Mouse (Mus musculus) heart, embryonic 15.5 days (tissue): ENCODE measurements at regions not wholly inside any gene's neighbourhood (a gene's known extent, or its start where the extent isn't known, plus 50 kb on each side); places are given as distances from the start of the nearest gene placed in this dataset.

Source experiments
- ATAC-seq: fragments of 200-750 bp; cut with Nextera tagmentation; replicated peaks from 2 replicates; pipeline ENCODE4 v1.8.0; 2017; ENCODE audit warnings: low read depth, moderate TSS enrichment; ENCODE audit not compliant: insufficient number of reproducible peaks, insufficient read depth, low FRiP score
- H3K27ac ChIP-seq: fragments of 300-500 bp; sonication (generic); 2 replicates; pipeline ENCODE4 v1.5.1; 2015; ENCODE audit warnings: mild to moderate bottlenecking, inconsistent platforms
- H3K27me3 ChIP-seq: fragments of 300-500 bp; sonication (generic); 2 replicates; pipeline ENCODE4 v1.6.1; 2015; ENCODE audit warnings: inconsistent platforms
- H3K36me3 ChIP-seq: fragments of 300-500 bp; sonication (generic); 2 replicates; pipeline ENCODE4 v1.6.1; 2015; ENCODE audit warnings: mild to moderate bottlenecking, inconsistent platforms
- H3K4me1 ChIP-seq: fragments of 300-500 bp; sonication (generic); replicated peaks from 2 replicates; pipeline ENCODE4 v1.6.1; 2015; ENCODE audit warnings: inconsistent platforms
- H3K4me2 ChIP-seq: fragments of 300-500 bp; sonication (generic); 2 replicates; pipeline ENCODE4 v1.6.1; 2015; ENCODE audit warnings: inconsistent platforms, mild to moderate bottlenecking, moderate library complexity
- H3K4me3 ChIP-seq: fragments of 300-500 bp; sonication (generic); 2 replicates; pipeline ENCODE4 v1.5.1; 2015; ENCODE audit warnings: mild to moderate bottlenecking, inconsistent platforms
- H3K9ac ChIP-seq: fragments of 300-500 bp; sonication (generic); 2 replicates; pipeline ENCODE4 v1.6.1; 2015; ENCODE audit warnings: mild to moderate bottlenecking, inconsistent platforms
- H3K9me3 ChIP-seq: fragments of 300-500 bp; sonication (generic); replicated peaks from 2 replicates; pipeline ENCODE4 v1.6.1; 2016; ENCODE audit warnings: inconsistent platforms
- whole genome bisulfite sequencing: fragments of 180-500 bp; shearing (Covaris S2); methylation state at CpG from one replicate; pipeline ENCODE4 v1.1.7; 2015; ENCODE audit warnings: mixed read lengths; 5-methylcytosine and 5-hydroxymethylcytosine counted together

DNA sequence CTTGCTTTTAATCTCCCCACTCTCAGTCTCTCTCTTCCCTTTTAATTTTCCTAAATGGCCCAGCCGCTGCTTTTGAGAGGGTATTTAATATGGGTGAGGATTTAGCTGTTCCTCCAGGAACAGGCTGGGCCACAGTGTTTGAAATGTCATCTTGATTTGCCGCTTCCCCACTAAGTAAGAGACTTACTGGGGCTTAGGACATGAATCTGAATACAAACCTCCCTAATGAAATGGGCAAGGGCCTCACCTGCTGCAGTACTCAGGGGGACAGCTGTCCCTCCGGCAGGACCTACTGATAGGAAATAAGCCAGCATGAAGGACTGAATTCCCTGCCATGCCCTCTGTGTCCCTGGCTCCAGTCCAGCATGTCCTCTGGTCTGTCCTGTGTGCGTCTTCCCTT, 50.6 kb upstream of the Prr23a1 start:
- no peaks in the 10 kb centered on the region for H3K27me3 ChIP-seq
- no peak overlapping the region for H3K27ac ChIP-seq
- no peaks in the 10 kb centered on the region for H3K9me3 ChIP-seq
- H3K4me1 ChIP-seq, result no peaks in the 10 kb centered on the region
- H3K4me3 ChIP-seq, result no peak overlapping the region
- ATAC-seq, result no peak
- H3K36me3 ChIP-seq, result no peaks in the 10 kb centered on the region
- 54% methylated on average over 4 of the region's 4 CpGs for WGBS
- no peak overlapping the region for H3K9ac ChIP-seq
- no peak overlapping the region for H3K4me2 ChIP-seq

DNA sequence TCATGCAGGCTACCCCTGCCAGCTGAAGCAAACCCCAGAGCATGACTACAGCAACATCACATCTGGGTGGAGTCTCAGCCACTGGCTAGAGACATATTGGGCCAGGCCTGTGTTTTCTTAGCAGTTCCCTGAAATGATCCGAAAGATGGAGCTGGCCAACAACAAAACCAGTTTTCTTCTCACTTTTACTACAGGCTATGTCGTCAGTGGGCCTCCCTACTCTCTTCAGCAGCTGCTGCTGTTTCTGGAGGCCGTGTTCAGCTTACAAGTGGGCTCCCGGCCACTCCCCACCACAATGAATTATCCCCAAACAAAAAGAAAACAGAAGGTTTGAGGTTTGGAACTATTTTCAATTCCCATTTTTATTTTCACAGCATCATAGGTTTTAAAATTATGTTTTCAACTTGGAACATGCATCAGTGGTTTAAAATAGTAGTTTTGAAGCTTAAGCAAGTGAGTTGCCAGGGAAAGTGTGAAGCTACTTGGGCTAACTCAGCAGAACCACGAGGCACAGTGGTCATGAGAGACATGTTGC, 68.6 kb upstream of the Prr23a1 start:
- H3K9ac ChIP-seq, result no peak overlapping the region
- no peaks in the 10 kb centered on the region for H3K27me3 ChIP-seq
- H3K4me1 ChIP-seq, result no peaks in the 10 kb centered on the region
- H3K36me3 ChIP-seq, result no peaks in the 10 kb centered on the region
- no peak overlapping the region for H3K27ac ChIP-seq
- no peak overlapping the region for H3K4me2 ChIP-seq
- H3K9me3 ChIP-seq, result no peaks in the 10 kb centered on the region
- no peak overlapping the region for H3K4me3 ChIP-seq
- 59% methylated on average over 5 of the region's 5 CpGs for WGBS
- no peak for ATAC-seq

DNA sequence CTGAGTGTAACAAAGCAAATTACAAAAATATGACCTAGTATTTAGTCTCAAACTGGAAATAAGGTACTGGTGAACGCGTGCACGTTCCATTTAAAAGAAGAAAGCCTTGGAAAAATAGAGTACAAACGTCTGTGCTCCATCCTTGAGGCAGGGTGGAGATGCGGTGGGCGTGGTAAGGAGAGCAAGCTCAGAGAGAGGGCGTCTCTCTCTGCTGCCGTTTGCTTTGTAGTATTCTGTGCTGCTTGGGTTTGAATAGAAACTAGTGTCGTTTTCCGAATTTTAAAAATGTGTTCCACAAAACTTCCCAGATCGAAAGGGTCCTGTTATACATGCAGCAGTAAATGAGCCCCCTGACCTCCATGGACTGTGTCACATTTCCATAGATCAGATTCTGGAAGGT, 69.1 kb upstream of the Prr23a1 start:
- no peak overlapping the region for H3K9ac ChIP-seq
- ATAC-seq, result no peak
- H3K9me3 ChIP-seq, result no peaks in the 10 kb centered on the region
- H3K4me1 ChIP-seq, result no peaks in the 10 kb centered on the region
- WGBS, result 78% methylated on average over 11 of the region's 11 CpGs
- H3K27ac ChIP-seq, result no peak overlapping the region
- H3K36me3 ChIP-seq, result no peaks in the 10 kb centered on the region
- H3K4me3 ChIP-seq, result no peak overlapping the region
- no peak overlapping the region for H3K4me2 ChIP-seq
- no peaks in the 10 kb centered on the region for H3K27me3 ChIP-seq

DNA sequence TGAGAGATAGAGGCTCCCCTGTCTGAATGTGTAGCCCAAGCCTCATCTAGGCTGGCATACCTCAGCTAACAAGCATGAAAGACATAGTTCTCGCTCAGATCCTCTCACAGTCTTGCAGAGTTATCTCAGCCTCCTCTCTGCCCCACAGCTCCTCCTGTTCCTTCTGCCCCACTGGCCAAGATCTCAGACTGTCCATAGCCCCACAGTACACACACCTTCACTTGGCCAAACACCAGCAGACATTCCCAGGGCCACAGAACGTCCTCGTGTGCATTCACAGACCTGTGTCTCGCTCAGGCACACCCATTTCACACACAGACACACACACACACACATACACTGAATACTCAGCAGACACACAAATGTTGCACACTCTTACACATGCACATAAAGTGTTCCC, 87.5 kb upstream of the Prr23a1 start:
- Histone ChIP-seq H3K9me3 (no peaks in the 10 kb centered on the region), H3K27me3 (no peaks in the 10 kb centered on the region; the same call in 1 of the 2 replicates), H3K36me3 (no peaks in the 10 kb centered on the region), H3K4me3 (no peak overlapping the region), H3K4me1 (no peaks in the 10 kb centered on the region), H3K4me2 (no peak overlapping the region), H3K9ac (no peak overlapping the region), H3K27ac (no peak overlapping the region)
- no peak for ATAC-seq
- WGBS, result 80% methylated on average over 4 of the region's 4 CpGs

DNA sequence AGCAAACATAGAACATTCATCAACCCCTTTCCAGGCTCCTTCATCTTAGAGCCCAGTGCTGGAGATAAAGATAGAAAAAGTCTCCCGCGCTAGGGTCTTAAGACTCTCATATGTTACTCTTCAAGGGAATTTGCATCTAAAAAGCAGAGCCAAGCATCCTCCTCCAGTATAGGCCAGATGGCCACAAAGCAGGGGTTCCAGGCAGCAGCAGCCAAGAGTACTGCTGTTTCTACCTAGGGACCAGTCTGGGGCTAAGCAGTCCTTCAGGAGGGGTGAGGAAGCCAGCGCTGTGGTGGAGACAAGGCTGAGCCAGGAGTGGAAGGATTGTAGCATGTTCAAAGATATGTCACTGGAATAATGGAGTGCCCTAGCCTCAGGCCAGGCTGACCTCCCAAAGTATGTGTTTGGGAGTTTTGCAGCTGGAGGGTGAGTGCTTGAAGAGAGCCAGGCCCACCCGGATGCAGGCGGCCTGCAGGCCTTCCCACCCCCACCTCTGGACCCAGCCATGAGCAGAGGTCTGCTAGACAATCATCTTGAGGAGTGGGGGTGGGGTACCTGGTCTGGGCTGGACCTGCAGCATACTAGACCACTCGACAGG, 88.8 kb upstream of the Prr23a1 start:
- ATAC-seq, result no peak
- no peaks in the 10 kb centered on the region; the same call in 1 of the 2 replicates for H3K27me3 ChIP-seq
- no peak overlapping the region for H3K4me3 ChIP-seq
- no peaks in the 10 kb centered on the region for H3K36me3 ChIP-seq
- no peaks in the 10 kb centered on the region for H3K9me3 ChIP-seq
- H3K4me1 ChIP-seq, result no peaks in the 10 kb centered on the region
- 59% methylated on average over 6 of the region's 6 CpGs for WGBS
- H3K27ac ChIP-seq, result no peak overlapping the region
- H3K9ac ChIP-seq, result no peak overlapping the region
- H3K4me2 ChIP-seq, result no peak overlapping the region

DNA sequence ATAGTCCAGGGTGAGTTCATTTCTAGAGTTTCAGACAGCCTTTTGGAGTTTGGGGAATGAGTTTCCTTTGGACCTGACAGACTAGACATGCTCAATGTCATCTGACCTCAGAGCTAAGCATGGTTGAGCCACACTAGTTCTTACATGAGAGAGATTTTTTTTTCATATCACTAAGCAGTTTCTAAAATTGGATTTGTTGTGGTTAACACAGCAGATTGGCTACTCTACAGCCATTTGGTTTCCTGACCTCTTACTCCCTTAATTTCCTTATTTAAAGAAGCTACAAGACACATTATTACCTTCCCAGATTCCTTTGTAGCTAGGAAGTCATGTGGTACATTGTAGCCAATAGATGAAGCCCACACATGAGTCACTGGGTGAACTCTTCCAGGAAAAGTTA, 98.5 kb upstream of the Prr23a1 start:
- Histone ChIP-seq H3K9me3 (no peaks in the 10 kb centered on the region), H3K9ac (no peak overlapping the region), H3K4me1 (no peaks in the 10 kb centered on the region), H3K27me3 (no peaks in the 10 kb centered on the region), H3K27ac (no peak overlapping the region), H3K4me2 (no peak overlapping the region), H3K4me3 (no peak overlapping the region), H3K36me3 (no peaks in the 10 kb centered on the region)
- no peak for ATAC-seq

DNA sequence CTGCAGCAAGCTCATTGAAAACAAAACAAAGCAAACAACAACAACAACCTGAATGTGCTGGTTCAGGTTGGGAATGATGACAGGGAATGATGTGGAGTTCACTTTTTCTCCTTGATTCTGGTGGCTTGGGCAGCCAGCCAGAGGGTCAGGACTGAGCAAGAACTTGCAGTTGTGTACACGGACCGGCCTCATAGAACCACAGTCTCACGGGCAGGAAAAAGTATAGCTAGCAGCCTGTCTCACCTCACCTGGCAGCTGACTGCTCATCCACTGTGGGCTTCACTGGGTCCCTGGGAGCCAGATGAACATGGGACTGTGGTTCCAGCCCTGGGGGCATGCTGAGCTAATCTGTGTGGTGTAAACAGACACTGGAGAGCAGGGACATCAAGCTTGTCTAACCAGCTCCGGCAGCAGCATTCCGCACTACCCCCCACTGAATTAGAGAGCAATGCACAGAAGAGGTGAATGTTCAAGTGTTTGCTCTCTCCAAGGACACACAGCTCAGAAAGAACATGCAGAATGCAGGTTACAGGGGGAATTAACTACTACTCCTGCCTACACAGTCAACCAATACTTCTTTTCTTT, 114.9 kb upstream of the Prr23a1 start:
- Histone ChIP-seq H3K4me3 (no peak overlapping the region), H3K27ac (no peak overlapping the region)
- ATAC-seq, result no peak

DNA sequence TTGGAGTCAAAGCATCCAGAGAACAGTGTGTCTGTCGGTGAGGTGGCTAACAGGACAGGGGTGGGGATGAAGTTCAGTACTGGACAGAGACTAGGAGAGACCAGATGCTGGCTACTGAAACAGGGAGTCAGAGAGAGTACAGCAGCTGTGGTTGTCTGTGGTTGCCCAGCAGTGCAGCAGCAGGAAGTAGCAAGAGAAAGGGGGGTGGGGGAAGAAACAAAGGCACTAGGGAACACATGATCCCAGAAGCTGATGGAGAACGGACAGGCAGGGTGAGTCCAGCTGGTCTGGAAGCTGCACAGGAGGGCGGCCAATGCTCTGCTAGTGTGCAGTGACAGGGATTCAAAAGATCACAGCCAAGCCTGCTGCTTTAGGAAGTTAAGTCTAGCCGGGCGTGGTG, 115.7 kb upstream of the Prr23a1 start:
- H3K4me2 ChIP-seq, result no peak overlapping the region
- H3K27ac ChIP-seq, result no peak overlapping the region
- H3K9ac ChIP-seq, result no peak overlapping the region
- no peak for ATAC-seq
- H3K36me3 ChIP-seq, result no peaks in the 10 kb centered on the region
- WGBS, result 43% methylated on average over 5 of the region's 5 CpGs
- no peaks in the 10 kb centered on the region for H3K27me3 ChIP-seq
- no peaks in the 10 kb centered on the region for H3K4me1 ChIP-seq
- no peaks in the 10 kb centered on the region for H3K9me3 ChIP-seq
- H3K4me3 ChIP-seq, result no peak overlapping the region

More for the DNA sequence above, 114.9 kb upstream of the Prr23a1 start:
- Histone ChIP-seq H3K4me1 (no peaks in the 10 kb centered on the region), H3K9ac (no peak overlapping the region), H3K9me3 (no peaks in the 10 kb centered on the region), H3K4me2 (no peak overlapping the region), H3K27me3 (no peaks in the 10 kb centered on the region), H3K36me3 (no peaks in the 10 kb centered on the region)
- 46% methylated on average over 5 of the region's 5 CpGs for WGBS

DNA sequence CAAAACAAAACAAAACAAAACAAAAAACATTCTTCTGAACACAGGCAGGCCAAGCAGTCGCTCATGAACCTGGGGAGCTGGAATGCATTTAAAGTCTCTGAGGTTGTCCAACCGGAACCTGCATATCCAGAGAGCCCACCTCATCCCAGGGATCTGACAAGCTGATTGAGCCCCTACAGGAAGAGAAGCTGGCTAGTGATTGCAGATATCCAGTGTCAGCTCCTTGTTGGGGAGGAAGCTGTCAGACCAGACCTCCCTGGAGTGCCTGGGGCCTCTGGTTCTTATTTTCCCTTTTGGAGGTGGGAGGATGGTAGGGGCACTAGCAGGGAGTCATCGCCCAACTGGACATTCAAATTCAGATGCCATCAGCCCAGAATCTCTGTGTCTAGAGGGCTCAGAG, 119.4 kb upstream of the Prr23a1 start:
- no peak overlapping the region for H3K4me3 ChIP-seq
- H3K27ac ChIP-seq, result no peak overlapping the region
- no peak overlapping the region for H3K4me2 ChIP-seq
- H3K9me3 ChIP-seq, result no peaks in the 10 kb centered on the region
- no peaks in the 10 kb centered on the region for H3K4me1 ChIP-seq
- 61% methylated on average over 3 of the region's 3 CpGs for WGBS
- no peak for ATAC-seq
- no peaks in the 10 kb centered on the region for H3K36me3 ChIP-seq
- no peaks in the 10 kb centered on the region for H3K27me3 ChIP-seq
- no peak overlapping the region for H3K9ac ChIP-seq

DNA sequence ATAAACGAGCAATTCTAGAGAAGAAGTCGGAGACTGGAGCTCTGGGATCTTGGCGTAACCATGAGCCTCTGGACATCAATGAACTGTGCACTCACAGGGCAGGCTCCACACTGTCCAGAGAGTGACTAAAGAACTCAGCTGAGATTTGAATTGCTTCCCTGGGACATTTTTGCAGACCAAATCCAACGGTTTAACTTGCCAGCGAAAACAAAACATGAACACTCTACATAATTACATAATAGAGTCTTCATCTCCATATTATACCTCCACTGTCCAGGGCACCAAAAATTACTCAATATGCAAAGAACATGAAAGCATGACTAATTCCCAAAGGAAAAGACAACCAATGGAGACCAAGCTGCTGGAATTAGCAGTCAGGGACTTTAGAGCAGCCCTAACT, 119.9 kb upstream of the Mrps22 start:
- Histone ChIP-seq H3K4me2 (no peak overlapping the region), H3K9ac (no peak overlapping the region), H3K36me3 (no peaks in the 10 kb centered on the region), H3K9me3 (no peaks in the 10 kb centered on the region), H3K4me1 (no peaks in the 10 kb centered on the region), H3K4me3 (no peak overlapping the region), H3K27me3 (no peaks in the 10 kb centered on the region), H3K27ac (no peak overlapping the region)
- ATAC-seq, result no peak
- 84% methylated on average over 5 of the region's 5 CpGs for WGBS

DNA sequence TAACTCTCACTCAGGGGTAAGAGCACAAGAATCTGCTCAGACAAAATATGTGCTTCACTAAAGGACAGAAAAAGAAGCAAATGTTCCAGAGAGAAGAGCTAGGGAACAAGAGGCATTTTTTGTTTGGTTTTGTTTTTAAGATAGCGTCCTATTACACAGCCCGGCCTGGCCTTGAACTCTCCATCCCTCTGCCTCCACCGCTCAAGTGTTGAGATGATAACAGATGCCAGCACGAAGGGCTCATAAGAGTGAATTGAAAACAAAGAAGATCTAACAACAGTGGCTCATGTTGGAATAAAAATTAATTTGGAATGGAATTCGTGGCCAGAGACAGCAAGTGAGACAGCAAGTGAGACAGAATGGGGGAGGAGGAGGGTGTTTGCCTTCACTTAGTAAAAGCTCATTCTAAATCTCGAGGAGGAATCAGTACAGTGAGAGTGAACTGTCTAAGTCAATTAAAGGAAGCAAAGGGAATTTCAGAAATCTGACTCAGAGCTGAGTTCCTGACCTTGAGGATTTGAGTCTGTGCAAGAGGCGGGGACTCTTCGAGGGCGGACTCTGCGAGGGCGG, 116.3 kb upstream of the Mrps22 start:
- Histone ChIP-seq H3K36me3 (no peaks in the 10 kb centered on the region), H3K9me3 (no peaks in the 10 kb centered on the region), H3K4me2 (no peak overlapping the region), H3K4me3 (no peak overlapping the region), H3K4me1 (no peaks in the 10 kb centered on the region), H3K27ac (no peak overlapping the region), H3K9ac (no peak overlapping the region), H3K27me3 (no peaks in the 10 kb centered on the region)
- WGBS, result 65% methylated on average over 11 of the region's 11 CpGs
- no peak for ATAC-seq

DNA sequence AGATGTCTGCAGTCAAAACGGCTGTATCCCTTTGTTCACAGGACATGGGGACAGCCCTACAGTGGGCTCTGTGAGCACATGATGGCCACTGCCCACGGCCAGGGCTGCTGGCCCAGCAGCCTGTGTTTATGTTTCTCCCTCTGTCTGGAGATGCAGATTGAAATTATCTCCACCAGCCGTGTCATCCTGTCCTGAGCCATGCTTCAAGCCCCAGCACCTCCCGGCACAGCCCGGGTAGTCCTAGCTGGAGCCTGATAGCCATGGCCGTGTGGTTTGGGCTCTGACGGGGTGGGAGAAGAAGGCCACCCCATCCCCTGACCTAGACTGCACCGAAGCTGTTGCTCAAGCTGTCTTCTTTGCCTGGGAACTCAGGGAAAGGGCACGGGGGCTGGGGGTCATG, 113.2 kb upstream of the Mrps22 start:
- no peak overlapping the region for H3K4me2 ChIP-seq
- no peak overlapping the region for H3K9ac ChIP-seq
- no peaks in the 10 kb centered on the region for H3K36me3 ChIP-seq
- H3K27ac ChIP-seq, result no peak overlapping the region
- no peaks in the 10 kb centered on the region for H3K4me1 ChIP-seq
- no peaks in the 10 kb centered on the region for H3K27me3 ChIP-seq
- no peaks in the 10 kb centered on the region for H3K9me3 ChIP-seq
- no peak for ATAC-seq
- no peak overlapping the region for H3K4me3 ChIP-seq
- WGBS, result 61% methylated on average over 9 of the region's 9 CpGs
